Mouse (Mus musculus): ENCODE data around the gene Faim2. TPM values are rescaled to one million over a fixed set of nuclear protein-coding genes. Genes with fewer than 3 reads are reported as not detected.
A peak's percentile ranks its signal among the peaks of the same experiment; 100 is the strongest.

Faim2 gene
- polyA plus RNA-seq, 1 experiment from 2014 or later: 2.9 TPM

DNA sequence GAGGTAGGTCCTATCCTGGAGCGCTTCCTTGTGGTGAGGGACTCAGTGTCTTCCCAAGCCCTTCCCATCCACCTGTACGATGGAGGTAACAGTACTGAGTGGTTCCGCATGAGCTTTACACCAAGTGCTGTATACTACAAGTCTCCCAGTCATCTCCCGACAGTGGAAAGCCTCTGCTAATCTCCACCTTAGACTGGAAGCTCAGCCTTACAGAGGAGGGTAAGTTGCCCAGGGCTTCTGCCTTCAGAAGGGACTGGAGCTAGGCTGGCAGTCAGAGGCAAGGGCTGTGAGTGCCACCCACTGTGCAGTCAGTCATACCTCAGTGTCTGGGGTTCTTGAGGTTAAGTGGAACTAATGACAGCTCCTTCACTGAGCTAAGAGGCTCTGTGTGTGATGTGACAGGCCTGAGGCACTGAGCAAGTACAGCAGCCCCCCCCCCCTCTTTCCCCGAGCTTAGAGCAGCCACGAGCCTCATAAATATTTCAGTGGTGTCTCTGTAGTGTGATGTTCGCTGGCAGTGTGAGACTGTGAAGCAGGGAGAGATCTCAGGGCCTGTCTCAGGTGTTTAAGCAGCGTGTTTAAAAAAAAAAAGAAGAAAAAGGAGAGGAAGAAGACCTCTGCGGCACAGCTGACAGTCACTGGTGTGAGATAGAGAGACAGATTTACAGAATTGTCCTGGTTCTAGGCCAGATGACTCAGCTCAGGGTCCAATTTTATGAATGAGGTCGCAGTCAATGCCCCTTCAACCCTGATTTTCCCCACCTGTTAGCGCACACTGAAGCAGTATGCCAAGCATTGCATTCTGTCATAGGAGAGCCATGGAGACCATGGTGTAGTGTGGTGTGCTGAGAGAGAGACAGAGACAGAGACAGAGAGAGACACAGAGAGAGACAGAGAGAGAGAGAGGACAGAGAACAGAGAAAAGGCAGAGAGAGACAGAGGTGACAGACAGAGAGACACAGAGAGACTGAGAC, 9.2 kb upstream of the Faim2 start:
- WGBS: 58% methylated on average over 11 of the region's 11 CpGs
- Histone ChIP-seq H3K4me2 (replicated peaks) (no peak overlapping the region), H3K27me3 (no peaks in the 10 kb centered on the region), H3K4me1 (peaks cover 12% of the 10 kb centered on the region), H3K9ac (no peak overlapping the region), H3K27ac (peak overlapping the region; percentile 6; the same call in 1 of the 2 replicates), H3K9me3 (replicated peaks) (no peaks in the 10 kb centered on the region), H3K4me3 (no peak overlapping the region), H3K36me3 (no peaks in the 10 kb centered on the region)
- peak; percentile 63; the same call in 1 of the 2 replicates for ATAC-seq (ENCODE audit: low FRiP score)

DNA sequence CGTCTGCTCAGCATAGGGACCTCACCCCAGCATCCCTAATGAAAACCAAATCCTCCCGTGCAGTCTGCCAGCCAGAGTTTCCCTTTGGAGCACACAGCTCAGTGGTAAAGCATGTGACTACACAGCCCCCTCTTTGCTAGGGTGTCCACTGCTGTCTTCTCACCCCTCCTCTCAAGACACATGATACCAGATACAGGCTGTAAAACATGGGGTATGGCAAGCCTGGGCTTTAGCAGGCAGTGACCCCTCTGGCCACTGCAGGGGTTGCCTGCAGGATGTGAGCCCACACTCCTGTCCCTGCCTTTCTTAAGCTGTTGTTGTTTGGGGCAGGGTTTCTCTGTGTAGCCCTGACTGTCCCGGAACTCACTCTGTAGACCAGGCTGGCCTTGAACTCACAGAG, 4.1 kb upstream of the Faim2 start:
- H3K36me3 ChIP-seq: no peaks in the 10 kb centered on the region
- H3K9ac ChIP-seq: no peak overlapping the region
- H3K9me3 ChIP-seq (replicated peaks): no peaks in the 10 kb centered on the region
- no peak overlapping the region for H3K4me3 ChIP-seq
- H3K27ac ChIP-seq: no peak overlapping the region
- H3K27me3 ChIP-seq: peaks cover 20% of the 10 kb centered on the region; the same call in 1 of the 2 replicates
- peaks cover 22% of the 10 kb centered on the region for H3K4me1 ChIP-seq
- H3K4me2 ChIP-seq (replicated peaks): no peak overlapping the region
- ATAC-seq (ENCODE audit: low FRiP score): no peak
- 67% methylated on average over 3 of the region's 3 CpGs for WGBS

DNA sequence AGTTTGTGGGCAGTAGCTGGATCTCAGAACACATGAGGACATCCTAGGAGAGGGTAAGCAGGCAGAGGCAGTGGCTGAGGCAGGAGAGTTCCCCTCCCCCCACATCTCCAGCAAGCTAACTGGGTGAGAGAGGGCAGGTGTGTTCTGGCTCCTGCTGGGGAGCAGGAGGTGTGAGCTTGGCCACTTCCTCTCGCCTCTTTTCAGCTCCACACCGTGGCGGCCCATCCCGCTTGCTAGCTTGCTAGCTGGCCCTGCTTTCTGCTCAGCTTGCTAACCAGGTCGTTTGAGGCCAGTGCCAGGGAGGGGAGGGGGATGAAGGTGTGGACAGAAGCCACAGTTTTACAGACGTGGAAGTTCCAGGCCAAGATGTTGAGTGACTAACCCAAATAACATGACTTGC, 3.2 kb upstream of the Faim2 start:
- Histone ChIP-seq H3K4me3 (no peak overlapping the region), H3K27ac (no peak overlapping the region), H3K4me1 (peaks cover 23% of the 10 kb centered on the region), H3K9ac (no peak overlapping the region), H3K4me2 (replicated peaks) (no peak overlapping the region), H3K27me3 (peaks cover 25% of the 10 kb centered on the region; the same call in 1 of the 2 replicates), H3K36me3 (no peaks in the 10 kb centered on the region), H3K9me3 (replicated peaks) (no peaks in the 10 kb centered on the region)
- WGBS: 49% methylated on average over 6 of the region's 6 CpGs
- ATAC-seq (ENCODE audit: low FRiP score): no peak

DNA sequence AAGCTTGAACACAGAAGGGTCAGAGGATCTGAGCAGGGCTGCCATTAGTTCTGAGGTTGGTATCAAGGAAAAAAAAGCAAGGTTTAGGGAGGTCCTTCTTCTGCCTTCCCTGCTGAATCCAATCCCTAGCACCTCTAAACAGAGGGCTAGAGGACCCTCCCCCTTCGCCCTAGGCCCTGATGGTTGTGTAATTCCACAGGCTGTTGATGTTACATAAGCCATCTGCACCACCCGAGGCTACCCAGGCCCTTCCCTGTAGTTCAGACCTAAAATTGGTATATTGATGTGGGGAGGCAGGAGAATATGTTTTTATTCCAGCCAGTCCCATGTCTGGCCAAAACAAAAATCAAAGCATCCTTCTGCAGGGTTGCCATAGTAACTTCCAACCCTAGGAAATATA, 1.3 kb downstream of the Faim2 start:
- H3K36me3 ChIP-seq: no peaks in the 10 kb centered on the region
- peak overlapping the region; percentile 56; the same call in 1 of the 2 replicates for H3K4me2 ChIP-seq (replicated peaks)
- H3K27ac ChIP-seq: no peak overlapping the region
- no peaks in the 10 kb centered on the region for H3K9me3 ChIP-seq (replicated peaks)
- H3K9ac ChIP-seq: no peak overlapping the region
- H3K4me1 ChIP-seq: peaks cover 19% of the 10 kb centered on the region
- ATAC-seq (ENCODE audit: low FRiP score): no peak
- WGBS: 62% methylated on average over 2 of the region's 2 CpGs
- peaks cover 25% of the 10 kb centered on the region; the same call in 1 of the 2 replicates for H3K27me3 ChIP-seq
- H3K4me3 ChIP-seq: no peak overlapping the region

DNA sequence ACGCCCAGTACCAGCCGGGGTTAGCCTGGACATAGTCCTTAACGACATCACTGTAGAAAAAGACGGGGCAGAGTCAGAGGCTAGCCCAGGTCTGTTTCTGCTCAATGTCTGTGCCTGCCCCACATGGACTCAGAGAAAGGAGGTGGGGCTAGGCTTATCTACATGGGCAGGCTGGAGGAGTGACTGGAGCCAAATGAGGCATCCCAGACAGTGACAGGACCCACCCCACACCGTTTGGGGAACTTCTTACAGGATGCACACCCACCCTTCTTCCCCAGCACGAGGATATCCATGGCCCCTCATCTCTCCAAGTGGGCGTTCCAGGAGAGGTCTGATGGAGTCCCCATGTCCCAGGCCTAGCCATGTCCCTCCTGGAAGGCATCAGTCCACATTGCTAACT, 7.7 kb downstream of the Faim2 start:
- no peak for ATAC-seq (ENCODE audit: low FRiP score)
- H3K4me2 ChIP-seq (replicated peaks): no peak overlapping the region
- no peaks in the 10 kb centered on the region for H3K9me3 ChIP-seq (replicated peaks)
- H3K27ac ChIP-seq: no peak overlapping the region
- no peak overlapping the region for H3K4me3 ChIP-seq
- no peak overlapping the region for H3K9ac ChIP-seq
- H3K27me3 ChIP-seq: peaks cover 4% of the 10 kb centered on the region
- H3K4me1 ChIP-seq: no peaks in the 10 kb centered on the region
- H3K36me3 ChIP-seq: no peaks in the 10 kb centered on the region
- 88% methylated on average over 7 of the region's 7 CpGs for WGBS

DNA sequence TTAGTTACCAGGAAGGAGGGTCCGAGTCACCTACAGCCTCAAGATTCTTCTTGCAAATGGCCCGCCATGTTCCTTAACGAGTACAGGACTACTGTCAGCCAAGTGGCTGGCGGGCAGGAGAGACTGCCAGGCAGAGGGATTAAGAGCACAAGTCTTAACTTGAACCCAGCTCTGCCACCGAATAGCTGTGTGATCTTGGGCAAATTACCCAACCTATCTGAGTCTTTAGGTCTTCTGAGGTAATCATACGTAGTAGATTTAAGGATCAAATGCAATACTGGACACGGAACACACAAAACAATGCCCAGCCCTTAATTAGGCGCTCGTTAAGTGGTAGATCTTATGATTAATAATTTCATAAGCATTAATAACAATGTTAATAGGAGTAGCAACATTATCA, 8.3 kb downstream of the Faim2 start:
- H3K27ac ChIP-seq: no peak overlapping the region
- H3K9me3 ChIP-seq (replicated peaks): no peaks in the 10 kb centered on the region
- H3K9ac ChIP-seq: no peak overlapping the region
- H3K36me3 ChIP-seq: no peaks in the 10 kb centered on the region
- H3K4me1 ChIP-seq: no peaks in the 10 kb centered on the region
- H3K4me2 ChIP-seq (replicated peaks): no peak overlapping the region
- ATAC-seq (ENCODE audit: low FRiP score): no peak
- peaks cover 4% of the 10 kb centered on the region for H3K27me3 ChIP-seq
- WGBS: 91% methylated on average over 9 of the region's 9 CpGs
- no peak overlapping the region for H3K4me3 ChIP-seq

DNA sequence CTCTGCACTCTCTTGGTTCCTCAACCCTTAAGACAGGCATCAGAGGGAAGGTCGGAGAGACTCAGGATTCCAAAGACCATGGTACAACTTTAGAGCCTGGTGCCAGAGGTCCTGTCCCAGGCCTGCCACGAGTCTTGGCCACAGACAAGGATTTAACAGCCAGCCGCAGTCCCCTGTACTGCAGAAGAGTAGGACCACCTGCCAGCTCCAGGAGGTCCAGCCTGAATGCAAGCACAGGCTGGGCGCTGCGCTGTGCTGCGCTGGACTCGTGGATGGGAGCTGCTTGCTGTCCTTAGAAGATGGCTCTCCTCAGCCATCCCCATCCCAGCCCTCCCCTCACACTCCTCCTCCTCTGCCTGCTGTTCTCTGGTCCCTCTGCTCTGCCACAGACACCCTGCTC, 10.2 kb downstream of the Faim2 start:
- Histone ChIP-seq H3K36me3 (no peaks in the 10 kb centered on the region), H3K9me3 (replicated peaks) (no peaks in the 10 kb centered on the region), H3K4me2 (replicated peaks) (no peak overlapping the region), H3K4me1 (no peaks in the 10 kb centered on the region), H3K9ac (no peak overlapping the region), H3K27ac (no peak overlapping the region), H3K4me3 (no peak overlapping the region), H3K27me3 (peaks cover 4% of the 10 kb centered on the region)
- ATAC-seq (ENCODE audit: low FRiP score): no peak
- WGBS: 55% methylated on average over 7 of the region's 7 CpGs

DNA sequence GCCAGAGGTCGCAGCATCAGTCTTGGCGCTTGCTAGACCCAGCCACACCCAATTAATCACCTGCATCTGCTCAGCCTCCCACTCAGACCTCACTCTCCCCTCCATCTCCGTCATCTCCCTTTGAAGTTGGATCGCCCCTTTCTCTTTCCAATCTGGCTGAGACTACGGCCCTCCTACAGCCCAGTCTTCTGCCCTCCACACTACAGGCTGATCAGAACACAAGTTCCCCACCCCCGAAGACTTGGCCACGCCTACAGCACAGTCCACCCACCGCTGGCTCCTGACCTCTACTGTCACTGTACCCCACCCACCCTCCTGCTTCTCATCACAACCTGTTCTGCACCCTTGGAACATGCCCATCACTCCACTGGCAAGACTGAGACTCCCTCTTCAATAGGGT, 11.2 kb downstream of the Faim2 start:
- Histone ChIP-seq H3K4me3 (no peak overlapping the region), H3K9ac (no peak overlapping the region), H3K4me1 (0 out of 2 replicates have a peak, but pooled peaks cover 3% of the 10 kb centered on the region), H3K27me3 (peaks cover 4% of the 10 kb centered on the region), H3K9me3 (replicated peaks) (no peaks in the 10 kb centered on the region), H3K27ac (no peak overlapping the region), H3K36me3 (no peaks in the 10 kb centered on the region), H3K4me2 (replicated peaks) (no peak overlapping the region)
- no peak for ATAC-seq (ENCODE audit: low FRiP score)
- 61% methylated on average over 8 of the region's 8 CpGs for WGBS

DNA sequence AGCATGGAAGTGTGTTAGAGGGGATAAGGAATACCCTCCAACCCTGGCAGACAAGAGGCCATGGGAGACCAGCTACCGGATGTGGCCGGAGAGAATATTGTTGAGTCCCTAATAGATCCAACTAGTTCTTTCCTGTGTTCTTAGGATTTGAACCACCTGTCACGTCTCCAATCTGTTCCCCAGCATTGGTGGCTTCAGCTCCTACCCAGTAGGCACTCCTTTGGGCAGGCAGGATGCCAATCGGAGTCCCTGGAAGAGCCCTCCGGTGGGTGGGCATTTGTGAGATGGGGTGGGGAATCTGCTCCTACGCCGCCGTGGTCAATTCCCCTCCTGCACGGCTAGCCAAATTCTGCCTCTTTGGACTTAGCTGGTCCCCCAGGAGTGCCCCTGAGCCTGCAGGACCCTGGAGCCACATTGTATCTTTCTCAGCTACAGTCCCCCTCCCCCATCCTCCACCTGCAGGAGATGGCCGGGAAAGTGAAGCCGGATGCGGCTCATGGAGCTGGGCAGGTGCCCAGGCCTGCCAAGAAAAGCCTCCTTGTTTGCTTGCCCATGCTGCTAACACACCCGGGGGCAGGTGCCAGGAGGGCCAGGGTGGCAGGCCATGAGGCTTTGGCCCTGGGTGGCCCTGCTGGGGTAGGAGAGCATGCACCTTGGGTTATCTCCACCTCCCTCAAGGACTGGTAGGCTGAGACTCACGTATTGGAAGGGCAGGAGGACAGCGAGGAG, 16.0 kb downstream of the Faim2 start:
- peaks cover 4% of the 10 kb centered on the region; the same call in 1 of the 2 replicates for H3K27me3 ChIP-seq
- no peak overlapping the region for H3K9ac ChIP-seq
- H3K4me3 ChIP-seq: no peak overlapping the region
- ATAC-seq (ENCODE audit: low FRiP score): no peak
- WGBS: 80% methylated on average over 15 of the region's 15 CpGs
- 0 out of 2 replicates have a peak, but pooled peaks cover 3% of the 10 kb centered on the region for H3K4me1 ChIP-seq
- no peaks in the 10 kb centered on the region for H3K9me3 ChIP-seq (replicated peaks)
- no peak overlapping the region for H3K4me2 ChIP-seq (replicated peaks)
- no peaks in the 10 kb centered on the region for H3K36me3 ChIP-seq
- H3K27ac ChIP-seq: no peak overlapping the region

DNA sequence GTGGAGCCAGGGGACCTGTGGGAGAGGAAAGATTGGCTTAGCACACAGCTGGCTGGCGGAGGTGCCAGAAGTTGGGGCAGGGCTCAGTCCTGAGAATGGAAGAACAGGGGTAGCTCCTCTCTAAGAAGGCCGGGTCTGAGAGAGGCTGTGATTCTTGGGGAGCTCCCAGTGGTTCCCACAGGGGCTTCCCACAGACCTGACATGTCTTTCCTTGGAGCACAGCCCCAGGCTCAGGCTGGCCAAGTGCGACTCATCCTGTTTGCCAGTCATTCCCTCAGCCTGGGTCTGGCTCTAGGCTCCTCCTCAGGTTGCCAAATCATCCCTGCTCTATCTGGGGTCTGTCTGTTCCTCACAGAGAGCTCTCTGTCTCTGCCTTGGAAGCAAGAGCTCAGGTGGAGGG, 17.3 kb downstream of the Faim2 start:
- no peak overlapping the region for H3K27ac ChIP-seq
- H3K9me3 ChIP-seq (replicated peaks): no peaks in the 10 kb centered on the region
- peaks cover 4% of the 10 kb centered on the region; the same call in 1 of the 2 replicates for H3K27me3 ChIP-seq
- 93% methylated on average over 3 of the region's 3 CpGs for WGBS
- no peak overlapping the region for H3K4me3 ChIP-seq
- H3K4me1 ChIP-seq: peaks cover 9% of the 10 kb centered on the region; the same call in 1 of the 2 replicates
- no peak overlapping the region for H3K4me2 ChIP-seq (replicated peaks)
- no peak overlapping the region for H3K9ac ChIP-seq
- no peaks in the 10 kb centered on the region for H3K36me3 ChIP-seq
- ATAC-seq (ENCODE audit: low FRiP score): no peak

DNA sequence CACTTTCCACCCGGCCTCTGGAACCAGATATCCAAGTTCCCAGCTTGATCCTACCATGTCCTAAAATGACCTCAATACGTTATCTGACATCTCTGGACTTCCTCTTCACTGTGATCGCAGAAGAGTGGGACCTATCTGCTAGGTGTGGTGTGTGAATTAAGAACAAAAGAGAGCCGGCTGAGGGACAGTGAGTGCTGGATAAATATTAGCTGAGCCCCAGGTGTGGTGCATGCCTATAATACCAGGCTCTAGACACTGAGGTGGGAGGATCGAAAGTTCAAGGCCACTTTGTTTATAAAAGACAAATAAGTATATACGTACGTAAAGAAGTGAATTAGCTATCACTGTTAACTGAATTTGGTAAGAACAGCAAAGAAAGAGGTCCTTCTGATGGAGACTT, 18.1 kb downstream of the Faim2 start:
- no peak overlapping the region for H3K27ac ChIP-seq
- no peak overlapping the region for H3K4me3 ChIP-seq
- H3K4me1 ChIP-seq: peaks cover 15% of the 10 kb centered on the region; the same call in 1 of the 2 replicates
- H3K9me3 ChIP-seq (replicated peaks): no peaks in the 10 kb centered on the region
- no peak for ATAC-seq (ENCODE audit: low FRiP score)
- 84% methylated on average over 7 of the region's 7 CpGs for WGBS
- no peak overlapping the region for H3K9ac ChIP-seq
- no peaks in the 10 kb centered on the region for H3K36me3 ChIP-seq
- H3K27me3 ChIP-seq: peaks cover 4% of the 10 kb centered on the region; the same call in 1 of the 2 replicates
- H3K4me2 ChIP-seq (replicated peaks): no peak overlapping the region

DNA sequence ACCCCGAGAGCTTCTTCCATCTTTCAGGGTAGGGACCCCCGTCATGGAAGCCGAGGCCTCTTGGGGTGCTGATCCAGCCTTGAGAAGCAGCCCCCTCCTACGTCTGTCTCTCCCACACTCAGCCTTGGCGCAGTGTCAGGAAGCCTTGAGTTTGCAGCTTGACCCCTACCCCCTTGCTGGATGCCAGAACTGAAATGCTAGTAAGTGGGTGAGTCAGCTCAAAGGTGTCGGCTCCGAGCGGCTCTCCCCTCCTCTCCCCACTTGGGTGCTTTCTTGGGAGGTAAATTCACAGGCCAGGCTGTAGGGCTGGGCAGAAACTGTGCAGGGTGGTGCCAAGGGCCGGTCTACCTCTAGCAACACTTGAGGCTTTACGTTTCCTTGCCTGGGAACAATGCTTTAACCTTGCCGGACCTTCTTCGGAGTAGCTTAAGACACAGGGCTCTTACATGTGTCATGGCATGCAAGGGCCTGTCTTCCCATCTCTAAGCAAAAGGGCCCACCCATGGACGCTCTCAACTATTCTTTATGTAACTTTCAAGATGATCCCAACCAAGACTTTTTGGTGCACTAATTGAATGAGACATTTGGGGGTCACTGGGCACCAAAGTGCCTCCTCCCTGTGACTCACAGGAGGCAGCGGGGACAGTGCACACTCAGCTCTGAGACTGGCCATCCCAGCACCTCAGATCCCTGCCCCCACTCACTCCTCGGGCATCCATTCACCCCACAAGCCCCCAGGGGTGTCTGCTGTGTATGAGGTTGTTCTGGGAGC, 22.5 kb downstream of the Faim2 start:
- no peak overlapping the region for H3K27ac ChIP-seq
- H3K4me3 ChIP-seq: no peak overlapping the region
- ATAC-seq (ENCODE audit: low FRiP score): no peak
- no peaks in the 10 kb centered on the region for H3K36me3 ChIP-seq
- peaks cover 36% of the 10 kb centered on the region for H3K4me1 ChIP-seq
- no peak overlapping the region for H3K4me2 ChIP-seq (replicated peaks)
- H3K27me3 ChIP-seq: peaks cover 3% of the 10 kb centered on the region; the same call in 1 of the 2 replicates
- H3K9ac ChIP-seq: no peak overlapping the region
- 86% methylated on average over 15 of the region's 15 CpGs for WGBS
- no peaks in the 10 kb centered on the region for H3K9me3 ChIP-seq (replicated peaks)

Measured in hindbrain, embryonic 12.5 days (tissue).